Mouse (Mus musculus) G1E-ER4 (cell line): ENCODE results near the gene Nxpe5. TPM values are rescaled to one million over a fixed set of nuclear protein-coding genes. Genes with fewer than 3 reads are reported as not detected.

ENCODE experiments used
- GATA1 ChIP-seq: IDR thresholded peaks from one replicate; pipeline ENCODE4 v1.8.0; 2012; ENCODE audit warnings: low read length, inconsistent platforms
- polyA plus RNA-seq: library from polyadenylated mRNA; stranded (reverse); fragments of >175 nt; gene quantifications from 2 replicates; pipeline ENCODE4 v1.2.3, GENCODE M21; 2012

Gene Nxpe5
- polyA plus RNA-seq, 1 experiment: not detected

GRCm38 (mm10) chr5:138228026-138228425 is 2.3 kb downstream of the Nxpe5 start:
- no peak for TF ChIP-seq GATA1

GRCm38 (mm10) chr5:138229511-138229910 is 3.8 kb downstream of the Nxpe5 start:
- no peak for TF ChIP-seq GATA1

GRCm38 (mm10) chr5:138233778-138234177 is 8.1 kb downstream of the Nxpe5 start:
- TF ChIP-seq GATA1: no peak

GRCm38 (mm10) chr5:138234224-138234623 is 8.5 kb downstream of the Nxpe5 start:
- TF ChIP-seq GATA1: no peak

- TF ChIP-seq GATA1: no peak
These were observed 15.8 kb downstream of the Nxpe5 start for GRCm38 (mm10) chr5:138241511-138241910.

GRCm38 (mm10) chr5:138251144-138251543 is 25.4 kb downstream of the Nxpe5 start:
- TF ChIP-seq GATA1: no peak

- TF ChIP-seq GATA1: no peak
These were observed 27.4 kb downstream of the Nxpe5 start for GRCm38 (mm10) chr5:138253061-138253460.

- no peak for TF ChIP-seq GATA1
These were observed 29.8 kb downstream of the Nxpe5 start, which contains the start of gene Lamtor4 for GRCm38 (mm10) chr5:138255353-138256093. TSS of gene Lamtor4 (plus strand) at chr5:138255482.

- no peak for TF ChIP-seq GATA1
These were observed 30.4 kb downstream of the Nxpe5 start for GRCm38 (mm10) chr5:138256094-138256467.

GRCm38 (mm10) chr5:138256966-138257584 is 31.4 kb downstream of the Nxpe5 start:
- TF ChIP-seq GATA1: no peak

- TF ChIP-seq GATA1: no peak
These were observed 31.9 kb downstream of the Nxpe5 start for GRCm38 (mm10) chr5:138257585-138257978.

GRCm38 (mm10) chr5:138258078-138258477 is 32.4 kb downstream of the Nxpe5 start:
- no peak for TF ChIP-seq GATA1

- no peak for TF ChIP-seq GATA1
These were observed 32.8 kb downstream of the Nxpe5 start for GRCm38 (mm10) chr5:138258542-138258941.

GRCm38 (mm10) chr5:138258993-138259392 is 33.3 kb downstream of the Nxpe5 start:
- no peak for TF ChIP-seq GATA1

- no peak for TF ChIP-seq GATA1
These were observed 34.4 kb downstream of the Nxpe5 start for GRCm38 (mm10) chr5:138260051-138260450.

GRCm38 (mm10) chr5:138260834-138261233 is 35.1 kb downstream of the Nxpe5 start:
- TF ChIP-seq GATA1: peak; percentile 96

- TF ChIP-seq GATA1: no peak
These were observed 36.3 kb downstream of the Nxpe5 start for GRCm38 (mm10) chr5:138262001-138262400.

GRCm38 (mm10) chr5:138262582-138263240 is 37.0 kb downstream of the Nxpe5 start:
- no peak for TF ChIP-seq GATA1
